Mouse (Mus musculus): ENCODE measurements around the gene Fam241b. TPM values are rescaled to one million over a fixed set of nuclear protein-coding genes. Genes with fewer than 3 reads are reported as not detected.
"Not testable (repeated sequence)": the region's sequence is repeated elsewhere in the genome, so short reads cannot be mapped to it uniquely, and the experiment has no call there.

Gene Fam241b
- polyA plus RNA-seq, 1 experiment from 2014 or later, result 48.4 TPM

- Histone ChIP-seq H3K27ac (no peak overlapping the region), H3K27me3 (replicated peaks) (no peaks in the 10 kb centered on the region), H3K4me1 (no peaks in the 10 kb centered on the region), H3K4me2 (replicated peaks) (no peak overlapping the region), H3K9me3 (no peaks in the 10 kb centered on the region), H3K4me3 (no peak overlapping the region), H3K36me3 (no peaks in the 10 kb centered on the region), H3K9ac (no peak overlapping the region)
- ATAC-seq (ENCODE audit: low FRiP score, low read depth), result no peak
- WGBS, result 71% methylated on average over 7 of the region's 7 CpGs
Measured at GRCm38 (mm10) chr10:62089071-62089470, 54.6 kb downstream of the Fam241b start.

DNA sequence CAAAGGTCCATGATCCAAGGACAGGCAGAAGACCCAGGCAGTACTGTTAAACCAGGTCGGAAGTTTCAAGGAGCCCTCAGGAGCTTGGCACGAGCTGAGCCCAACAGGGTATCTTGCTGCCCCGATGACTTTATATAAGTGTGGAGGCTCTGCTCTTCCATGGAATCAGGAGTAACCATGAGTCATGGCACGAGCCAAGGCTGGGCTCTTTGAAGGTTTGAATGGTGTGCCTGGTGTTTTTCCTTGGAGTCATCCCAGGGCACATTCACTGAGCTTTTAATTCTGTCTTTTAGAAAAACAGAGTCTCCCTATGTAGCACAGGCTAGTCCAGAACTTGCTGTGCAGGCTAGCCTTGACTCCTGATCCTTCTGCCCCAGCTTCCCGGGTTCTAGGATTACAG lies 55.3 kb downstream of the Fam241b start:
- Histone ChIP-seq H3K27ac (no peak overlapping the region), H3K27me3 (replicated peaks) (no peaks in the 10 kb centered on the region), H3K36me3 (no peaks in the 10 kb centered on the region), H3K9me3 (no peaks in the 10 kb centered on the region), H3K4me1 (no peaks in the 10 kb centered on the region), H3K4me2 (replicated peaks) (no peak overlapping the region), H3K4me3 (no peak overlapping the region), H3K9ac (no peak overlapping the region)
- 92% methylated on average over 5 of the region's 5 CpGs for WGBS
- ATAC-seq (ENCODE audit: low FRiP score, low read depth), result no peak

GRCm38 (mm10) chr10:62086826-62087225 lies 56.9 kb downstream of the Fam241b start:
- no peak for ATAC-seq (ENCODE audit: low FRiP score, low read depth)
- no peaks in the 10 kb centered on the region for H3K9me3 ChIP-seq
- H3K36me3 ChIP-seq, result no peaks in the 10 kb centered on the region
- H3K27ac ChIP-seq, result no peak overlapping the region
- no peak overlapping the region for H3K4me2 ChIP-seq (replicated peaks)
- H3K27me3 ChIP-seq (replicated peaks), result no peaks in the 10 kb centered on the region
- WGBS, result 90% methylated on average over 5 of the region's 5 CpGs
- H3K9ac ChIP-seq, result no peak overlapping the region
- H3K4me1 ChIP-seq, result no peaks in the 10 kb centered on the region
- no peak overlapping the region for H3K4me3 ChIP-seq

- no peak for ATAC-seq (ENCODE audit: low FRiP score, low read depth)
- Histone ChIP-seq H3K4me1 (no peaks in the 10 kb centered on the region), H3K9me3 (no peaks in the 10 kb centered on the region), H3K27ac (no peak overlapping the region), H3K4me2 (replicated peaks) (no peak overlapping the region), H3K4me3 (no peak overlapping the region), H3K27me3 (replicated peaks) (no peaks in the 10 kb centered on the region), H3K9ac (no peak overlapping the region), H3K36me3 (no peaks in the 10 kb centered on the region)
- 77% methylated on average over 2 of the region's 2 CpGs for WGBS
Measured at GRCm38 (mm10) chr10:62086044-62086443, 57.7 kb downstream of the Fam241b start.

- ATAC-seq (ENCODE audit: low FRiP score, low read depth), result no peak
- no peak overlapping the region for H3K27ac ChIP-seq
Measured at GRCm38 (mm10) chr10:62076248-62077134, 67.2 kb downstream of the Fam241b start.

DNA sequence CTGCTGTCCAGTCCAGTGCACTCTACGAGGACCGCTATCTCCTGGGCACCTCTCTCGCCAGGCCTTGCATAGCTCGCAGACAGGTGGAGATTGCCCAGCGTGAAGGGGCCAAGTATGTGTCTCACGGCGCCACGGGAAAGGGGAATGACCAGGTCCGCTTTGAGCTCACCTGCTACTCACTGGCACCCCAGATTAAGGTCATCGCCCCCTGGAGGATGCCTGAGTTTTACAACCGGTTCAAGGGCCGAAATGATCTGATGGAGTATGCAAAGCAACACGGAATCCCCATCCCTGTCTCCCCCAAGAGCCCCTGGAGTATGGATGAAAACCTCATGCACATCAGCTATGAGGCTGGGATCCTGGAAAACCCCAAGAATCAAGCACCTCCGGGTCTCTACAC lies 72.4 kb downstream of the Fam241b start:
- not testable (repeated sequence) for H3K9me3 ChIP-seq; H3K36me3 ChIP-seq; H3K9ac ChIP-seq; H3K27me3 ChIP-seq (replicated peaks); H3K27ac ChIP-seq; H3K4me2 ChIP-seq (replicated peaks); H3K4me3 ChIP-seq; ATAC-seq (ENCODE audit: low FRiP score, low read depth); H3K4me1 ChIP-seq
- WGBS, result 81% methylated on average over 14 of the region's 14 CpGs

More at GRCm38 (mm10) chr10:62076248-62077134, 67.2 kb downstream of the Fam241b start:
- no peak overlapping the region for H3K4me2 ChIP-seq (replicated peaks)
- H3K4me3 ChIP-seq, result no peak overlapping the region
- peaks cover 10% of the 10 kb centered on the region; the same call in 1 of the 2 replicates for H3K9me3 ChIP-seq
- H3K4me1 ChIP-seq, result no peaks in the 10 kb centered on the region
- no peaks in the 10 kb centered on the region for H3K36me3 ChIP-seq
- no peak overlapping the region for H3K9ac ChIP-seq
- 68% methylated on average over 11 of the region's 11 CpGs for WGBS
- H3K27me3 ChIP-seq (replicated peaks), result no peaks in the 10 kb centered on the region

- WGBS, result 90% methylated on average over 8 of the region's 8 CpGs
- no peak for ATAC-seq (ENCODE audit: low FRiP score, low read depth)
- H3K9me3 ChIP-seq, result no peaks in the 10 kb centered on the region
- H3K36me3 ChIP-seq, result no peaks in the 10 kb centered on the region
- H3K27me3 ChIP-seq (replicated peaks), result no peaks in the 10 kb centered on the region; the same call in 1 of the 2 replicates
- H3K27ac ChIP-seq, result no peak overlapping the region
- no peak overlapping the region for H3K9ac ChIP-seq
- no peak overlapping the region for H3K4me2 ChIP-seq (replicated peaks)
- no peaks in the 10 kb centered on the region for H3K4me1 ChIP-seq
- H3K4me3 ChIP-seq, result no peak overlapping the region
Measured at GRCm38 (mm10) chr10:62070636-62071035, 73.1 kb downstream of the Fam241b start.

DNA sequence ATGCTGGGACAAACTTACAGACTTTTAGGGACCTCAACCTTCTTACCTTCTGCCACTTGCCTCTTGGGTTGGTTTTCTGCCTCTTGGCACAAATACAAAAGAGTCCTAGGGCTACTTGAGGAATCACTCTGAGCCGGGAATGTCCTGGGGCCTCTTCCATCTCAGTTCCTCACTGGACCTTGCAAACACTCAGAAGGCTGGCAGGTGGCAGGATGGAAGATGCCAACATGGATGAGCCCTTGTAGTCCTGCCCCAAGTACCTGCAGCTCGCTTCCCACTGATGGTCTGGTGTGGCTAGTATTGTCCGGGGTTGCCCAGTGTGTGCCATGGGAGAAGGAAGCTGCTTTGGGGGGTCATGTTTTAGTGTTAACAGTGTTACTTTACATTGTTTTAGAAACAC lies 73.8 kb downstream of the Fam241b start:
- no peaks in the 10 kb centered on the region for H3K4me1 ChIP-seq
- WGBS, result 94% methylated on average over 3 of the region's 3 CpGs
- H3K9ac ChIP-seq, result no peak overlapping the region
- H3K27ac ChIP-seq, result no peak overlapping the region
- H3K27me3 ChIP-seq (replicated peaks), result no peaks in the 10 kb centered on the region; the same call in 1 of the 2 replicates
- no peak overlapping the region for H3K4me2 ChIP-seq (replicated peaks)
- no peaks in the 10 kb centered on the region for H3K36me3 ChIP-seq
- no peaks in the 10 kb centered on the region for H3K9me3 ChIP-seq
- no peak overlapping the region for H3K4me3 ChIP-seq
- no peak for ATAC-seq (ENCODE audit: low FRiP score, low read depth)

DNA sequence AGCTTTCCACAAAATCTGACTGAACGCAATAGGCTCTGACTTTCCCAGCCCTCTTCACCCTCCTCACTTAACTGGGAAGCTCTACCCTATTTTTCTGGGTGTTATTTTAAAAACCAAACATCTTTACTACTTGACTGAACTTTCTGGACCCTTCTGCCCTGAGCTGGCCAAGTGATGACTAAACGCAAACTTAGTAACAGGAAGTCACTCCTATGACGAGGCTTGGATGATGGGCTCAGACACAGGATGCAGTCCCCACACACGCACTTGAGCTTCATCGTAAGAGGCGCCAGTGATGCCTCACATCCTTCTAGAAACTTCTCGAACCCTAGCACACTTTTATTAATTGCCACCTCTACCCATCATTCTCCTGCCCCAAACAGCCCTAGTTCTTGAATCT lies 74.3 kb downstream of the Fam241b start:
- H3K36me3 ChIP-seq, result no peaks in the 10 kb centered on the region
- H3K9me3 ChIP-seq, result no peaks in the 10 kb centered on the region
- H3K4me3 ChIP-seq, result no peak overlapping the region
- H3K4me1 ChIP-seq, result no peaks in the 10 kb centered on the region
- no peak overlapping the region for H3K9ac ChIP-seq
- no peak overlapping the region for H3K4me2 ChIP-seq (replicated peaks)
- no peak for ATAC-seq (ENCODE audit: low FRiP score, low read depth)
- 90% methylated on average over 7 of the region's 7 CpGs for WGBS
- H3K27ac ChIP-seq, result no peak overlapping the region
- H3K27me3 ChIP-seq (replicated peaks), result no peaks in the 10 kb centered on the region; the same call in 1 of the 2 replicates

DNA sequence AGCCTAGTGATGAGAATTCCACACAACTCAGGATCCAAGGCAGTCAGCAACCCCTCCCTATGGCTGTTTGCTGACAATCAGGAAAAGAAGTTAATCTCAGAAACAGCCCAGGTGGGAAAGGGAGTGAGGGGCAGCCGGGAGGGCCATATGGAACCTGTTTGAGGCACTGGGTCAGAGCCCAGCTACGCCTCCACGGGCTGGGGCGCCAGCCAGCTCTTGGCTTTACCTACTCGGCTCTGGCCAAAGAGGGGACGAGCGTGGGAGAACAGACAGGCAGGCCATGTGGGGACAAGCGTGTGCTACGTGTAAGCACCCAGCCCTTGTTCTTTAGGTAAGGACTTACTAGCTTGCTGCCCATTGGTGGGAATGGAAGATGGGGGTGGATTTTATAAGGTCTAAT lies 75.2 kb downstream of the Fam241b start:
- no peaks in the 10 kb centered on the region; the same call in 1 of the 2 replicates for H3K27me3 ChIP-seq (replicated peaks)
- no peak for ATAC-seq (ENCODE audit: low FRiP score, low read depth)
- no peak overlapping the region for H3K4me3 ChIP-seq
- no peak overlapping the region for H3K27ac ChIP-seq
- no peaks in the 10 kb centered on the region for H3K9me3 ChIP-seq
- WGBS, result 82% methylated on average over 9 of the region's 9 CpGs
- H3K4me2 ChIP-seq (replicated peaks), result no peak overlapping the region
- no peak overlapping the region for H3K9ac ChIP-seq
- no peaks in the 10 kb centered on the region for H3K4me1 ChIP-seq
- H3K36me3 ChIP-seq, result no peaks in the 10 kb centered on the region

DNA sequence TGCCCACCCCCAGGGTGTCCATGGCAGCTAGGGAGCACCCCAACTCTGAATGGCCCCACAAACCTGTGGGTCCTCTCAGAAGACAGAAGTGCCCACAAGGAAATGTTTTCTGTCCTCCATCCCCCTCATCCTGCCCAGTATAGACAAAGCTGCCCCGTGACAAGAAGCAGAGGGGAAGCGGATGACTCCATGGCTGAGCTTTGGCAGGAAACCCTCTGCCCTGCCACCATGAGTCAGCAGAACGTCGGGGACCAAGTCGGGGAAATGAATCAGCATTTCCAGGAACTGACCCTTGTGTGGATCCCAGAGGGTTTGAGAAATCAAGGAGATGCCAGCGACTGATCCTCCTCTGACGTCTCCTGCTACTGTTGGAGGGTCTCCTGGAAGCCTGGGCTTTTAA lies 77.5 kb downstream of the Fam241b start:
- Histone ChIP-seq H3K36me3 (no peaks in the 10 kb centered on the region), H3K4me1 (peaks cover 4% of the 10 kb centered on the region), H3K27ac (no peak overlapping the region), H3K9me3 (no peaks in the 10 kb centered on the region), H3K4me3 (no peak overlapping the region), H3K9ac (no peak overlapping the region), H3K27me3 (replicated peaks) (no peaks in the 10 kb centered on the region; the same call in 1 of the 2 replicates), H3K4me2 (replicated peaks) (no peak overlapping the region)
- no peak for ATAC-seq (ENCODE audit: low FRiP score, low read depth)
- 76% methylated on average over 7 of the region's 7 CpGs for WGBS

GRCm38 (mm10) chr10:62062786-62063185 lies 80.9 kb downstream of the Fam241b start:
- peaks cover 37% of the 10 kb centered on the region for H3K4me1 ChIP-seq
- H3K36me3 ChIP-seq, result no peaks in the 10 kb centered on the region
- no peaks in the 10 kb centered on the region for H3K9me3 ChIP-seq
- no peak overlapping the region for H3K9ac ChIP-seq
- 64% methylated on average over 5 of the region's 5 CpGs for WGBS
- no peak overlapping the region for H3K4me2 ChIP-seq (replicated peaks)
- H3K27ac ChIP-seq, result no peak overlapping the region
- no peak for ATAC-seq (ENCODE audit: low FRiP score, low read depth)
- no peak overlapping the region for H3K4me3 ChIP-seq
- H3K27me3 ChIP-seq (replicated peaks), result no peaks in the 10 kb centered on the region; the same call in 1 of the 2 replicates

All from neural tube, embryonic 12.5 days (tissue).